Mouse (Mus musculus): ENCODE measurements around the gene Nat8.

DNA sequence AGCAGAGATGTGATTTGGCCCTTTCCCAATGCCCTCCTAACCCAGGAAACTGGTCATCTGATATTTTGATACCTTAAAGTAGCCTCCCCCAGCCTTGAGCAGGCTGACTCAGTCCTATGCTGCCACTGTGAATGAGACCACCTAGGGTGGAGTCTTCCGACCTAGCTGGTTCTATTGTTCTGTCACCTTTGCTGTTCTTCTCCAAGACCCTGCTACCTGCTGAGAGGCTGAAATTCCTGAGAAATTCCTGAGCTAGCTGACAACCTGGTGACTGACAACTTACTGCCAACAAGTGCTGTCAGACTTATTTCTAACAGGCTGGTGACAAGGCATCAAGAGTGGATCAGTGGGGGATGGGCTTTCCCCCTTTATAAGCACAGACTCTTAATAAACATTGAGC lies 13.5 kb downstream of the Nat8 start:
- TF ChIP-seq CTCF (IDR thresholded peaks at IDR 0.05; ENCODE audit: borderline replicate concordance, insufficient read depth, low read depth, low read length) = no peak
- TF ChIP-seq POLR2A (IDR thresholded peaks at IDR 0.05; ENCODE audit: borderline replicate concordance, insufficient read depth, low read length) = no peak

Measured in cerebellum, adult 2 months (tissue).